Mouse (Mus musculus) heart, postnatal 0 days (tissue): ENCODE data around the gene Jarid2.

Experiments used
- CTCF ChIP-seq: IDR thresholded peaks from 2 replicates; pipeline ENCODE4 v1.5.1; 2016; ENCODE audit warnings: antibody characterized with exemption, control low read depth, low read depth
- EP300 ChIP-seq: IDR thresholded peaks from 2 replicates; pipeline ENCODE4 v1.6.1; 2016; ENCODE audit warnings: antibody characterized with exemption, low read depth

- TF ChIP-seq CTCF (no peak), EP300 (no peak)
Measured at GRCm38 (mm10) chr13:44865566-44865965, 136.3 kb downstream of the Jarid2 start.
